Comparison of ENCODE assay signal across 17 mouse cellular contexts in the genomic region with DNA sequence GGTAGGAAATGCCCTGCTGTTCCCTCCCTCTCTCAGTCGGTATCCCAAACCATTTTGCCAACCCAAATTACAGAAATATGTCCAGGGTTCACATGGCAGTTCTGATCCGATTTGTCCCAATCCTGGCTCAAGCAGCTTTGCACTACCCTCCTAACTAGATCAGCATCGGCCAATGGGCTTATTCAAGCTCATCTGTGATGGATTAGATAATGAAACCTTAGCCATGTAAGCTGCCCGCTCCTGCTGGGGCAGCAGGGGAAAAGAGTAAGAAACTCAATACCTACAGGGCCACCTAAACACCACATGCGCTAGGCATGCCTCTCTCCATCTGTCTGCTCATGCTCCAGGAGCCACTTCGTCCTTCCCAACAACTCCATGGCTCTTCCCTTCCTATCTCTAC. TPM values are rescaled to one million over a fixed set of nuclear protein-coding genes. Genes with fewer than 3 reads are reported as not detected.
DNase-seq lines count a peak whose midpoint lies in the region; ATAC-seq lines count a peak whose summit lies in the region.
"Had no signal": no experiment of that assay in that cellular context is flagged by ENCODE, and none has a peak within 500 bp of the region (broad histone marks: within the 10 kb centered on the region; RNA-seq: fewer than 3 reads in every experiment).

No protein-coding gene starts in this region.

- intact Hi-C loops in heart, postnatal 10 days (cut with DNase I): no loop called here

- H3K4me1 ChIP-seq in heart, embryonic 10.5 days: peaks cover 74% of the 10 kb centered on the region
- H3K4me1 ChIP-seq in midbrain, embryonic 10.5 days: peaks cover 55% of the 10 kb centered on the region
- H3K4me1 ChIP-seq in midbrain, embryonic 14.5 days (ENCODE audit: control insufficient read depth, insufficient read depth, low read length): peaks cover 20% of the 10 kb centered on the region
- H3K4me1 ChIP-seq in limb, embryonic 11.5 days (ENCODE audit: control insufficient read depth, insufficient read depth, low read length): peaks cover 64% of the 10 kb centered on the region
- peaks cover 27% of the 10 kb centered on the region; the same call in 1 of the 2 replicates for H3K4me1 ChIP-seq in liver, embryonic 12.5 days

- H3K27me3 ChIP-seq in heart, embryonic 10.5 days (ENCODE audit: insufficient read depth, poor library complexity, severe bottlenecking): no peaks in the 10 kb centered on the region
- H3K27me3 ChIP-seq in midbrain, embryonic 10.5 days (ENCODE audit: low read depth, poor library complexity, severe bottlenecking): no peaks in the 10 kb centered on the region
- H3K27me3 ChIP-seq in midbrain, embryonic 14.5 days (ENCODE audit: control insufficient read depth, insufficient read depth, low read length): no peaks in the 10 kb centered on the region
- no peaks in the 10 kb centered on the region for H3K27me3 ChIP-seq in limb, embryonic 11.5 days (ENCODE audit: control insufficient read depth, insufficient read depth, low read length)
- H3K27me3 ChIP-seq in liver, embryonic 12.5 days (replicated peaks): peaks cover 26% of the 10 kb centered on the region
- H3K27me3 ChIP-seq: midbrain, embryonic 12.5 days had no signal

- no peak overlapping the region for H3K4me3 ChIP-seq in heart, embryonic 10.5 days
- H3K4me3 ChIP-seq in midbrain, embryonic 10.5 days: no peak overlapping the region
- H3K4me3 ChIP-seq in midbrain, embryonic 14.5 days (replicated peaks; ENCODE audit: low read depth, low read length): no peak overlapping the region
- H3K4me3 ChIP-seq in limb, embryonic 11.5 days (ENCODE audit: low read depth, low read length): no peak overlapping the region
- no peak overlapping the region for H3K4me3 ChIP-seq in liver, embryonic 12.5 days
- H3K4me3 ChIP-seq: midbrain, embryonic 12.5 days had no signal

- H3K9ac ChIP-seq in midbrain, embryonic 14.5 days (replicated peaks; ENCODE audit: low read length): no peak overlapping the region
- no peak overlapping the region for H3K9ac ChIP-seq in limb, embryonic 11.5 days (ENCODE audit: low read length)
- no peak overlapping the region for H3K9ac ChIP-seq in liver, embryonic 12.5 days
- H3K9ac ChIP-seq: midbrain, embryonic 12.5 days had no signal

- H3K9me3 ChIP-seq in heart, embryonic 10.5 days: no peaks in the 10 kb centered on the region
- no peaks in the 10 kb centered on the region for H3K9me3 ChIP-seq in midbrain, embryonic 10.5 days (replicated peaks)
- H3K9me3 ChIP-seq in midbrain, embryonic 14.5 days (ENCODE audit: control insufficient read depth, low read length): no peaks in the 10 kb centered on the region
- no peaks in the 10 kb centered on the region for H3K9me3 ChIP-seq in limb, embryonic 11.5 days (ENCODE audit: control insufficient read depth, low read length)
- no peaks in the 10 kb centered on the region for H3K9me3 ChIP-seq in liver, embryonic 12.5 days (replicated peaks)
- H3K9me3 ChIP-seq: midbrain, embryonic 12.5 days had no signal

- no peaks in the 10 kb centered on the region for H3K36me3 ChIP-seq in heart, embryonic 10.5 days
- peaks cover 26% of the 10 kb centered on the region for H3K36me3 ChIP-seq in midbrain, embryonic 10.5 days
- H3K36me3 ChIP-seq in midbrain, embryonic 14.5 days (ENCODE audit: control insufficient read depth, insufficient read depth, low read length): no peaks in the 10 kb centered on the region
- no peaks in the 10 kb centered on the region for H3K36me3 ChIP-seq in limb, embryonic 11.5 days (ENCODE audit: control insufficient read depth, insufficient read depth, low read length)
- no peaks in the 10 kb centered on the region for H3K36me3 ChIP-seq in liver, embryonic 12.5 days
- H3K36me3 ChIP-seq: midbrain, embryonic 12.5 days had no signal

- H3K4me2 ChIP-seq in midbrain, embryonic 14.5 days (ENCODE audit: low read length): no peak overlapping the region
- H3K4me2 ChIP-seq in limb, embryonic 11.5 days (ENCODE audit: low read depth, severe bottlenecking): no peak overlapping the region
- H3K4me2 ChIP-seq in liver, embryonic 12.5 days: no peak overlapping the region
- H3K4me2 ChIP-seq: midbrain, embryonic 12.5 days had no signal

- 0 out of 2 replicates have a peak overlapping the region, but pooled peaks have one; percentile 10 for H3K27ac ChIP-seq in heart, embryonic 10.5 days
- H3K27ac ChIP-seq in midbrain, embryonic 10.5 days (replicated peaks): no peak overlapping the region
- H3K27ac ChIP-seq in midbrain, embryonic 14.5 days (replicated peaks; ENCODE audit: low read depth, low read length): no peak overlapping the region
- peak overlapping the region; percentile 43; the same call in 1 of the 2 replicates for H3K27ac ChIP-seq in limb, embryonic 11.5 days (replicated peaks; ENCODE audit: low read depth, low read length)
- no peak overlapping the region for H3K27ac ChIP-seq in liver, embryonic 12.5 days
- H3K27ac ChIP-seq: midbrain, embryonic 12.5 days had no signal

- no peak for ATAC-seq in midbrain, embryonic 14.5 days (ENCODE audit: low FRiP score, low TSS enrichment)
- ATAC-seq in limb, embryonic 11.5 days (ENCODE audit: insufficient number of reproducible peaks, low FRiP score, low TSS enrichment, low read depth): no peak
- no peak for ATAC-seq in liver, embryonic 12.5 days

- no peak for DNase-seq in heart, embryonic 10.5 days (ENCODE audit: low spot score)
- DNase-seq in heart, postnatal 10 days: no peak
- DNase-seq in midbrain, embryonic 10.5 days (ENCODE audit: low spot score): peak; percentile 24
- DNase-seq in midbrain, embryonic 14.5 days: no peak
- DNase-seq in limb, embryonic 11.5 days (ENCODE audit: low spot score): peak; percentile 38
- no peak for DNase-seq in testis, postnatal 14 days (ENCODE audit: low spot score)
- DNase-seq in cerebellum, adult 9-11 months: no peak
- DNase-seq: adrenal gland, postnatal 14 days; cerebellum, adult 11-12 months; gastrocnemius, postnatal 14 days; kidney, postnatal 10 days; lung, adult 2 months; lung, postnatal 36 days; right cerebral cortex, adult 18-20 months; thymus, adult 2 months had no signal

- WGBS in heart, embryonic 10.5 days: 65% methylated on average over 6 of the region's 6 CpGs
- 70% methylated on average over 6 of the region's 6 CpGs for WGBS in midbrain, embryonic 10.5 days
- 84% methylated on average over 6 of the region's 6 CpGs for WGBS in midbrain, embryonic 14.5 days
- WGBS in limb, embryonic 11.5 days: 31% methylated on average over 6 of the region's 6 CpGs
- WGBS in liver, embryonic 12.5 days (ENCODE audit: insufficient replicate concordance): 63% methylated on average over 6 of the region's 6 CpGs

RNA-seq across cellular contexts. Expression of gene Rbfox2, which starts 5.7 kb away (rescaled TPM):
- polyA plus RNA-seq in heart, embryonic 10.5 days (2016; fragmentation: Nextera tagmentation; extraction: Ambion mirVana): 76.2 and 96.5 TPM in 2 replicates
- 100 to 1,000 TPM; 134 to 153 TPM for total RNA-seq in heart, postnatal 10 days (2021)
- polyA plus RNA-seq in midbrain, embryonic 10.5 days (2016; fragmentation: Nextera tagmentation; extraction: Ambion mirVana): 35.7 and 59.4 TPM in 2 replicates
- 195 and 282 TPM in 2 replicates for polyA plus RNA-seq in midbrain, embryonic 14.5 days (2014; fragmentation: Nextera tagmentation; extraction: Ambion mirVana)
- 71.5 and 74.2 TPM in 2 replicates for polyA plus RNA-seq in limb, embryonic 11.5 days (2014; fragmentation: Nextera tagmentation; extraction: Ambion mirVana)
- 13.0 and 13.1 TPM in 2 replicates for polyA plus RNA-seq in liver, embryonic 12.5 days (2016; fragmentation: Nextera tagmentation; extraction: Ambion mirVana)

Comparison
In these comparisons a context has a peak if more than half of its experiments do, and no peak if none do; other contexts are left out.
1. DNase-seq: peak in midbrain, embryonic 10.5 days (single experiment) and limb, embryonic 11.5 days (single experiment); none in heart, embryonic 10.5 days (single experiment), heart, postnatal 10 days (0 of 2), midbrain, embryonic 14.5 days (single experiment), testis, postnatal 14 days (single experiment) and cerebellum, adult 9-11 months (single experiment).
2. H3K27ac ChIP-seq: peak in heart, embryonic 10.5 days (single experiment) and limb, embryonic 11.5 days (single experiment); none in midbrain, embryonic 10.5 days (single experiment), midbrain, embryonic 14.5 days (single experiment) and liver, embryonic 12.5 days (single experiment).